Mouse (Mus musculus): ENCODE results near the gene Patz1.
A peak's percentile ranks its signal among the peaks of the same experiment; 100 is the strongest.

Gene Patz1

GRCm38 (mm10) chr11:3292062-3292421 lies 3.4 kb downstream of the Patz1 start:
- DNase-seq (ENCODE audit: low spot score) = peak; percentile 51

- DNase-seq (ENCODE audit: low spot score) = no peak
Measured at GRCm38 (mm10) chr11:3292711-3293249, 4.1 kb downstream of the Patz1 start.

DNA sequence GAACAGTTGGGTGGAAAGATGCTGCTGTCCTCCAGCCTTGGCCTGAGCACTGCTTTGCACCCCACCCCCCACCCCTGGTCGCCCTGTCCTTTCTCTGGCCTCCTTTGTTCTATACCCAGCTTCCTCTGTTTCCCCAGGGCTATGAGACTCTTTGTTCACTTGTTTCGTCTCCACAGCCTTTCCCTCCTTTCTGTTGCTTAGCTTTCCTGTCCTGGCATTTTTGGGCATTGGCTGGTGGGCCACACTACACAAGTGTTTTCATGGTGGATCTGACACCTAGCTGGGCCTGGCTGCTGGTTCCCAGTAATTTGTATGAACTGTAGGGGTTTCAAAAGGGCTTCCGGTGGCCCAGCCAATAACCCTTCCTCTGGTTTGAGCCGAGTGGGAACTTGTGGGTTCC lies 4.7 kb downstream of the Patz1 start:
- DNase-seq (ENCODE audit: low spot score) = no peak

- DNase-seq (ENCODE audit: low spot score) = no peak
Measured at GRCm38 (mm10) chr11:3294641-3295040, 6.0 kb downstream of the Patz1 start.

- DNase-seq (ENCODE audit: low spot score) = no peak
Measured at GRCm38 (mm10) chr11:3296056-3296455, 7.4 kb downstream of the Patz1 start.

GRCm38 (mm10) chr11:3297871-3298812 lies 9.5 kb downstream of the Patz1 start:
- DNase-seq (ENCODE audit: low spot score) = no peak

DNA sequence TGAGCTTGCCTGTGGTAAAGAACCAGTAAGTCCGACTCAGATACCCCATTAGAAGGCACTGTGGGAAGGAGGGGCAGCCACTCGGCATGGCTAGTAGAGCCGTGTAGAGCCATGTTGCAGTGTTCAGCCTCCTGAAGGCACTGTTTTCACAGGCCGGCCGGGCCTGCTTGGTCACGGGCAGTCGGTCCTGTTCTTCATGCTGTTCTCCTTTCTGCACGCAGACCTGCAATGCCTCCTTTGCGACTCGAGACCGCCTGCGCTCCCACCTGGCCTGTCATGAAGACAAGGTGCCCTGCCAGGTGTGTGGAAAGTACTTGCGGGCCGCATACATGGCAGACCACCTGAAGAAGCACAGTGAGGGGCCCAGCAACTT lies 10.1 kb downstream of the Patz1 start:
- no peak for DNase-seq (ENCODE audit: low spot score)

GRCm38 (mm10) chr11:3301075-3301474 lies 12.4 kb downstream of the Patz1 start:
- no peak for DNase-seq (ENCODE audit: low spot score)

DNA sequence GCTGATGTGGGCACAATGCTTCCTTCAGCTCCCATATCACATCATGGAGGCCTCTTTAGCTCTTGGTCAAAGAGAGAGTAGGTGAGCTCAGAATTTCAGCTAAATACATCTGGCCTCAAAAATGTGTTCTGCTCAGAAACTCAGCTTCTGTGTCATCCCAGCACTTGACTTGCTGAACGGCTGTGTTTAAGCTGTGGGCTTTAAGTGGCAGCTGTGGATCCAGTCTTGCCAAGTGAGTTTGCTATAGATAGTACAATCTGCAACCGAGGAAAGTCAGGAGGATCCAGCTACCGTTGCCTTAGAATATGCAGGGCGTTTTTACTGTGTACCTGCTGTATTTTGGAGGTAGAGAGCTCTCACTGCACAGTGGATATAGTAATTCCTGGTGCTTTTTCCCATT lies 13.7 kb downstream of the Patz1 start:
- DNase-seq (ENCODE audit: low spot score) = no peak

- DNase-seq (ENCODE audit: low spot score) = no peak
Measured at GRCm38 (mm10) chr11:3302792-3303191, 14.1 kb downstream of the Patz1 start.

DNA sequence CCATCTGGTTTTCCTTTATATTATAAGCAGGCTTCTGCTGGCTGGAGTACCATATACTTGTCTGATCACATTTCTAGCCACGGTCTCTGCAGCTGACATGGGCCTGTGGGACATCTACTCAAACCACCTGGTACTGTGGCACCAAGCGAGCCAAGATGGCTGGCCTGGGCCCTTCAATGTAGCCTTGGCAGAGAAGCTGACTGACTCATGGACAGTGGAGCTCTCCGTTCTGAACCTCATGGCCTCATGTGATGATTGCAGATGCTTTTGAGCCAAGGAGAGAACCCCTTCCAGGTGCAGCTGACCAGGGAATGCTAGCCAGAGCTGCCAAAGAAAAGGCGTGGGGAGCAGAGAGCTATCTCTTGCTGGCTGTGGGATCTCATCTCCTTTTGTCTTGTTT lies 17.1 kb downstream of the Patz1 start:
- no peak for DNase-seq (ENCODE audit: low spot score)

DNA sequence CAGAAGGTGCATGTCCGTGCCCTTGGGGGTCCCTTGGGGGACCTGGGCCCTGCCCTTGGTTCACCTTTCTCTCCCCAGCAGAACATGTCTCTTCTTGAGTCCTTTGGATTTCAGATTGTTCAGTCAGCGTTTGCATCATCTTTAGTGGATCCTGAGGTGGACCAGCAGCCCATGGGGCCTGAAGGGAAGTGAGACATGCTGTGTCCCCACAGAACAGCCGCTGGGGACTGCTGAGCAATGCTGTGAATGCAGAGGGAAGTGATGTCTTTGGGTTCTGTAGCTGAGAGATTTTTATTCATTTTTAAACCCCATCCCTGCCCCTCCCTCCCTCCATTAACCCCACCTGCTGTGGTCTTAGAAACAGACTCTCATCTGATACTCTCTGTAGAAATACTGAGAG lies 19.2 kb downstream of the Patz1 start:
- no peak for DNase-seq (ENCODE audit: low spot score)

- peak; percentile 60 for DNase-seq (ENCODE audit: low spot score)
Measured at GRCm38 (mm10) chr11:3309884-3310283, 21.2 kb downstream of the Patz1 start.

DNA sequence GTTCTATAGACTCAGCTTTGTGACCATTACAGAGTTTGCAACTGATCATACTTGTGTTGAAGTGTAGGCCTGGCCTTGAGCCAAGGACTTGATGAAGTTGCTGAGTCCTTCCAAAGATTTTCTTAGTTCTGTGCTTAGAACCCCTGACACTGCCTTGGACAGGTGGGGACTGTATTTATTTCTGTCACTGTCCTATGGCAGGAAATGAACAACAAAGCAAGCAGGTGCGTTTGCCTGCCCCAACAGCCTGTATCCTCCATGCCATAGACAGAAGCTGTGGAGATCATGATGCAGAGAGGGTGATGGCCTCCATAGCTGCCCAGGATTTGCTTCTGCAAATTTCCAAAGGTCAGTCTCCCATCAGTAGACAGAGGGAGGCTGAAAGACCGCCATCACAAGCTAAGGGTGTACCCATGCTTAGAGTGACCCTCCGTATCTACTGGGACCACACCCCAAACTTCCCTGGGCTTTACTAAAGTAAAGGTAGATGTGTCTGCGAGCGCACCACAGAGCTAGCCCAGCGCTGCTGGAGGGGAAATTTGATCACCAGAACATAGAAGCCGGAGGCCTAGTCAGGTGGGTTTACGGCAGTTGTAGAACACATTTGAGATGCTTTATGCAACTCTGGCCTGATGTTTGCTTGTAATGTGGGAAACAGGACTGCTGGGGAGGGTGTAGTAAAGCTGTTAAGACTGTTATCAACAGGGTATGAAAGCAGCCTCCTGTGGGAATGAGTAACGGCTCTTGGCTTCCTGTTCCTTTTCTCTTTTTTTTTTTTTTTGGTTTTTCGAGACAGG lies 22.3 kb downstream of the Patz1 start:
- no peak for DNase-seq (ENCODE audit: low spot score)

DNA sequence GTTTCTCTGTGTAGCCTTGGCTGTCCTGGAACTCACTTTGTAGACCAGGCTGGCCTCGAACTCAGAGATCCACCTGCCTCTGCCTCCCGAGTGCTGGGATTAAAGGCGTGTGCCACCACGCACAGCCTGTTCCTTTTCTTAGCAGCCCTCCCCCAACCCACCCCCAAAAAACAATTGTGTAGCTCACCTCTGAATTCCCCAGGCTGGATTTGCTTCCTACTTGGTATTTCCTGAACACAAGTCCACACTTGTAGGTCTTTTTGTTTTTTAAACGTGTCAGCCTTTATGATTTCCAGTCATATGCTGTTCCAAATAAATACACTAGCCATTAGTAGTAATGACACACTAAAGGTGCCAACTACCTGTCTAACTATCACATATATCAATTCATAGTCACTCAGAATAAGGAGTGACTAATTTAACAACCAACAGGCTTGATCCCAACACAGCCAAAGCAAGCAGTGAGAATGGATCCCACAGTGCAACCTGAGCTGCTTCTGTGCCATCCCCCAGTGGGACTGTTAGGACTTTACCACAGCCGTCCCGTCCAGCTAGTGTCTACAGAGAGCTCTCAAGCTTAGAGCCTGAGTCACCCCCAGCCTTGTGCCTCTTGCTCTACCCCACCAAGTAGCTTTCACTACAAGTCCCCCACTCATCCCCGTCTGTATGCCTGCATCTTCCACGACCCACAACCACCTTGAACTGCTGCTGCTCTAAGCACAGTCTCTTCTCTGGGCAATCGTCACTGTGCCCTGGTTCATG lies 23.1 kb downstream of the Patz1 start:
- DNase-seq (ENCODE audit: low spot score) = no peak

DNA sequence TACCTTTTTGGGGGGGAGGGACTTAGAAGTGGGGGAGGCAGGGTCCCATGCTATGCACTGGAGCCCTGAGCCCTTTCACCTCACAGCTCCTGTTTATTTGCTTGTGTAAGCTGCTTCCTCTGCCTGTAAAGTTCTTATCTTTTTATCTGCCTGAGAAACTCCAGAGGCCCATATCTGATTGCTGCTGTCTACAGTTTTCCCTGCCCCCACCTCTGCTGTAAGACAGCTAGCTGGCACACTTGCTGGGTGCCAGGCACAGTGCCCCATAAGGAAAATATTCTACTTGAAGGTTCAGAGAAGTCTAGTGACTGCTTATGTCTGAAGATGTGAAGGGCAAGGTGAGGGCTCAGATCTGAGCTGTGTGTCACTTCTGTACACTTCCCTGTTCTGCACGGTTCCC lies 24.6 kb downstream of the Patz1 start:
- DNase-seq (ENCODE audit: low spot score) = peak; percentile 50

DNA sequence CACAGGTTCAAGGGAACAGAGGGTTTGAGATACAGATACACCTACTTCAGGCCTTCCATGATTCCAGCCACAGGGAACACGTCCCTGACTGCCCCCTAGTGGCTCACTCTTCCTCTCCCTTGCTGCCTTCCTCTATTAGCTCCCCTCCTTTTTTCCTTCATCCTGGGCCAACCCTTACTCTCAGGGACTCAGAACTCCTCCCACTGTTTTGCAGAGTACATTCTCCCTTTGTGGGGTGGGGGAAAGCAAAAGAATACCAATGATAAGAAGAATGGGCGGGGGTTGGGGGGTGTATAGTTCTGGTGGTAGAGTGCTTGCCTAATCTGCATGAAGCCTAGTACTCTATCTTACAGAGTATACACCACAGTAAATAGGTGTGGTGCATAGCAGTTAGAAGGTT lies 25.5 kb downstream of the Patz1 start:
- no peak for DNase-seq (ENCODE audit: low spot score)

- DNase-seq (ENCODE audit: low spot score) = no peak
Measured at GRCm38 (mm10) chr11:3318286-3318685, 29.6 kb downstream of the Patz1 start.

DNA sequence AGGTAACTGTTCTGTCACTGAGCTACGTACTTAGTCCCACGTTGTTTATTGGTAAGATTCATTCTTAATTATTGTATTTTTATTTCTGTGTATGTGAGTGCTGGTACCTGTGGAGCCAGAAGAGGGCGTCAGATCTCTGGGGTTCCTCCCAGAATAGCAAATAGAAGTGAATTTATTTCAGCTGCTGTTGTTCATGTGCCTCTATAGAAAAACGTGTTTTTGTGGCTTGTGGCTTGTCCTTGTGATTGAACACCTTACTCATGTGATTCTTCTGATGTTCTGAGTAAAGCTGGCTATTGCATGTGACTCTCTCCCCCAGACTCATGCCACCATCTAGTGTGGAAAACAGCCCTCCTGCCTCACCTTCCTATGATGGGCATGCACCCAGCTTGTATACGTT lies 39.6 kb downstream of the Patz1 start:
- DNase-seq (ENCODE audit: low spot score) = peak; percentile 89

- no peak for DNase-seq (ENCODE audit: low spot score)
Measured at GRCm38 (mm10) chr11:3328806-3329775, 40.4 kb downstream of the Patz1 start.

DNA sequence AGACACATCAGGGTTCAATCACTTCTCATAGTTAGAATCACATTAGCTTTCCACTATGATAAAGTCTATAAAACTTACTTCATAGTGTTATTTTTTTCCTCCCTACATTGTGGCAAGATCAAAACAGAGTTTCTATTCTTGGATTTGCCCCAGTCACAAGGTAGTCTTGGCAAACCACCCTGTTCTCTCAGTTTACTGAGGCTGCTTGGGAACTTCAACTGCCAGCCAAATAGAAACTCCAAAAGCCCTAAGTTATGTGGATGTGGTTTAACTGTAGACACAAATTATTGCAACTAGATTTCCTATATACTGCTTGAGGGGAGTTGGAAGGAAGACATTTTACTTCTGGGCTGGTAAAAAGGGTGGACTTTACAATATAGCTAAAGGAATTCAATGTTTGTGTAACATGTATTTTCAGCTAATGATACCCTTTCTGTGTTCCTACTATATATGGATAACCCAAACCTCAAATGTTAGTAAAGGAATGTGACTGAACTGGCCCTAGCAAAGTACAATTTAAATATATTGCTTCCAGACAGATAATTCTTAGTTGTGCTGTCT lies 41.3 kb downstream of the Patz1 start, which contains the start of gene Pik3ip1:
Gene Pik3ip1, plus strand, starts transcription at position 511 of the 561 bp plus-strand sequence.
- no peak for DNase-seq (ENCODE audit: low spot score)
